Comparison of ENCODE assay signal across 7 mouse cellular contexts in genomic region chr15:102761745-102762378, GRCm38 (mm10). TPM values are rescaled to one million over a fixed set of nuclear protein-coding genes. Genes with fewer than 3 reads are reported as not detected.
DNase-seq lines count a peak whose midpoint lies in the region; ATAC-seq and TF ChIP-seq lines count a peak whose summit lies in the region.

No protein-coding gene starts in this region.

- no peaks in the 10 kb centered on the region for H3K36me3 ChIP-seq in G1E (replicated peaks)

- no peaks in the 10 kb centered on the region for H3K4me1 ChIP-seq in G1E (ENCODE audit: insufficient read depth, low read depth, low read length)

- peak; percentile 59 for DNase-seq in CD4-positive helper T cell, adult 2 months (ENCODE audit: low read depth, low spot score)
- DNase-seq in G1E (ENCODE audit: low spot score): peak; percentile 45
- DNase-seq in cerebellum, adult 9-11 months: peak; percentile 44
- peak; percentile 43 for DNase-seq in gastrocnemius, postnatal 25 days
- DNase-seq in kidney, postnatal 10 days: peak; percentile 76
- DNase-seq in lung, postnatal 10 days: peak; percentile 76
- DNase-seq in retina, postnatal 1 day: peak; percentile 83

- peaks cover 9% of the 10 kb centered on the region for H3K27me3 ChIP-seq in G1E (ENCODE audit: insufficient read depth, low read length)

- no peaks in the 10 kb centered on the region for H3K9me3 ChIP-seq in G1E (replicated peaks)

- peak; percentile 10; the same call in 1 of the 2 replicates for TF ChIP-seq CTCF in G1E (IDR thresholded peaks at IDR 0.05; ENCODE audit: low read depth, low read length)

- no peak for ATAC-seq in G1E (ENCODE audit: extremely low read depth, insufficient number of reproducible peaks, low FRiP score, poor library complexity, severe bottlenecking)

- H3K4me3 ChIP-seq in G1E (ENCODE audit: low read depth, low read length): no peak overlapping the region

RNA-seq across cellular contexts. Expression of gene Calcoco1, which starts 39.9 kb away (rescaled TPM):
- 41.0 and 46.7 TPM in 2 replicates for total RNA-seq in G1E (2014; fragmentation: Nextera tagmentation)
- total RNA-seq in G1E (2017): 12.3 and 14.5 TPM in 2 replicates
- polyA plus RNA-seq in G1E (2012): 14.4 and 15.2 TPM in 2 replicates
- total RNA-seq in gastrocnemius, postnatal 25 days (2021): 10 to 100 TPM; 58.1 to 58.3 TPM
